Mouse (Mus musculus): ENCODE measurements around the gene Nrp1.

Gene Nrp1

GRCm38 (mm10) chr8:128464056-128464623 lies 105.7 kb downstream of the Nrp1 start:
- DNase-seq (ENCODE audit: low spot score in 2 of 2) = no peak

- DNase-seq (ENCODE audit: low spot score in 2 of 2) = no peak
These were observed 107.1 kb downstream of the Nrp1 start for GRCm38 (mm10) chr8:128465553-128465952.

- DNase-seq (ENCODE audit: low spot score in 2 of 2) = no peak
These were observed 108.5 kb downstream of the Nrp1 start for GRCm38 (mm10) chr8:128466681-128467430.

GRCm38 (mm10) chr8:128470097-128470496 lies 111.7 kb downstream of the Nrp1 start:
- no peak for DNase-seq (ENCODE audit: low spot score in 2 of 2)

- DNase-seq (ENCODE audit: low spot score in 2 of 2) = no peak
These were observed 112.8 kb downstream of the Nrp1 start for GRCm38 (mm10) chr8:128471186-128471585.

- DNase-seq (ENCODE audit: low spot score in 2 of 2) = no peak
These were observed 114.5 kb downstream of the Nrp1 start for GRCm38 (mm10) chr8:128472871-128473270.

- DNase-seq (ENCODE audit: low spot score in 2 of 2) = no peak
These were observed 115.2 kb downstream of the Nrp1 start for GRCm38 (mm10) chr8:128473456-128474239.

GRCm38 (mm10) chr8:128474614-128475013 lies 116.2 kb downstream of the Nrp1 start:
- no peak for DNase-seq (ENCODE audit: low spot score in 2 of 2)

GRCm38 (mm10) chr8:128476206-128476605 lies 117.8 kb downstream of the Nrp1 start:
- no peak for DNase-seq (ENCODE audit: low spot score in 2 of 2)

GRCm38 (mm10) chr8:128478017-128478416 lies 119.6 kb downstream of the Nrp1 start:
- DNase-seq (ENCODE audit: low spot score in 2 of 2) = no peak

GRCm38 (mm10) chr8:128479309-128480013 lies 121.1 kb downstream of the Nrp1 start:
- DNase-seq (ENCODE audit: low spot score in 2 of 2) = peak in 1 of 2 experiments; percentile 25

GRCm38 (mm10) chr8:128480896-128481665 lies 122.7 kb downstream of the Nrp1 start:
- DNase-seq (ENCODE audit: low spot score in 2 of 2) = peak; percentile 53 to 73

GRCm38 (mm10) chr8:128483344-128483743 lies 124.9 kb downstream of the Nrp1 start:
- no peak for DNase-seq (ENCODE audit: low spot score in 2 of 2)

- no peak for DNase-seq (ENCODE audit: low spot score in 2 of 2)
These were observed 126.3 kb downstream of the Nrp1 start for GRCm38 (mm10) chr8:128484720-128485124.

- DNase-seq (ENCODE audit: low spot score in 2 of 2) = no peak
These were observed 127.6 kb downstream of the Nrp1 start for GRCm38 (mm10) chr8:128486043-128486442.

- peak in 1 of 2 experiments; percentile 27 for DNase-seq (ENCODE audit: low spot score in 2 of 2)
These were observed 129.8 kb downstream of the Nrp1 start for GRCm38 (mm10) chr8:128487966-128488931.

- no peak for DNase-seq (ENCODE audit: low spot score in 2 of 2)
These were observed 130.9 kb downstream of the Nrp1 start for GRCm38 (mm10) chr8:128489351-128489750.

- DNase-seq (ENCODE audit: low spot score in 2 of 2) = peak; percentile 63 to 86
These were observed 133.0 kb downstream of the Nrp1 start for GRCm38 (mm10) chr8:128491126-128492067.

GRCm38 (mm10) chr8:128493801-128494200 lies 135.4 kb downstream of the Nrp1 start:
- no peak for DNase-seq (ENCODE audit: low spot score in 2 of 2)

Data from thymus, postnatal 10 days (tissue).